Mouse (Mus musculus): Measurements from ENCODE around the gene Dhx37. TPM values are rescaled to one million over a fixed set of nuclear protein-coding genes. Genes with fewer than 3 reads are reported as not detected.
A peak's percentile ranks its signal among the peaks of the same experiment; 100 is the strongest.

The Dhx37 gene
- polyA plus RNA-seq (2016; fragmentation: Nextera tagmentation; extraction: Ambion mirVana) = 16.5 and 17.1 TPM in 2 replicates

- H3K4me2 ChIP-seq = peak within 1 kb of the TSS; percentile 86
- H3K27ac ChIP-seq = peak within 1 kb of the TSS; percentile 47; the same call in 1 of the 2 replicates
- peak; percentile 98 for ATAC-seq (ENCODE audit: low FRiP score)
- peak within 1 kb of the TSS; percentile 82 for H3K9ac ChIP-seq
- under 1% methylated on average over 46 of the region's 46 CpGs for whole genome bisulfite sequencing
- H3K27me3 ChIP-seq = 0 out of 2 replicates have a peak, but pooled peaks cover 3% of the 10 kb centered on the region
- peaks cover 31% of the 10 kb centered on the region for H3K36me3 ChIP-seq (replicated peaks)
- peak within 1 kb of the TSS; percentile 77 for H3K4me3 ChIP-seq (replicated peaks)
- H3K9me3 ChIP-seq = no peaks in the 10 kb centered on the region
- H3K4me1 ChIP-seq = peaks cover 12% of the 10 kb centered on the region
Observed at GRCm38 (mm10) chr5:125433793-125434337, at the start of gene Dhx37. Gene Dhx37, minus strand, starts transcription at chr5:125434121.

GRCm38 (mm10) chr5:125482474-125482873 lies 48.6 kb upstream of the Dhx37 start:
- 92% methylated on average over 7 of the region's 7 CpGs for WGBS
- Histone ChIP-seq H3K4me1 (peaks cover 25% of the 10 kb centered on the region), H3K9ac (no peak overlapping the region), H3K27ac (no peak overlapping the region), H3K9me3 (no peaks in the 10 kb centered on the region), H3K36me3 (replicated peaks) (peaks cover 44% of the 10 kb centered on the region), H3K27me3 (no peaks in the 10 kb centered on the region), H3K4me2 (no peak overlapping the region), H3K4me3 (replicated peaks) (no peak overlapping the region)
- no peak for ATAC-seq (ENCODE audit: low FRiP score)

- WGBS = 83% methylated on average over 11 of the region's 11 CpGs
- Histone ChIP-seq H3K36me3 (replicated peaks) (peaks cover 33% of the 10 kb centered on the region), H3K9ac (no peak overlapping the region), H3K4me3 (replicated peaks) (no peak overlapping the region), H3K4me1 (peaks cover 37% of the 10 kb centered on the region), H3K9me3 (no peaks in the 10 kb centered on the region), H3K27ac (no peak overlapping the region), H3K4me2 (no peak overlapping the region), H3K27me3 (no peaks in the 10 kb centered on the region)
- ATAC-seq (ENCODE audit: low FRiP score) = no peak
Observed at GRCm38 (mm10) chr5:125480434-125481231, 46.7 kb upstream of the Dhx37 start.

GRCm38 (mm10) chr5:125479376-125479775 lies 45.5 kb upstream of the Dhx37 start:
- peaks cover 21% of the 10 kb centered on the region for H3K36me3 ChIP-seq (replicated peaks)
- H3K4me3 ChIP-seq (replicated peaks) = no peak overlapping the region
- 94% methylated on average over 3 of the region's 3 CpGs for WGBS
- H3K9me3 ChIP-seq = no peaks in the 10 kb centered on the region
- H3K27ac ChIP-seq = no peak overlapping the region
- ATAC-seq (ENCODE audit: low FRiP score) = no peak
- H3K4me1 ChIP-seq = peaks cover 40% of the 10 kb centered on the region
- H3K4me2 ChIP-seq = no peak overlapping the region
- no peaks in the 10 kb centered on the region for H3K27me3 ChIP-seq
- no peak overlapping the region for H3K9ac ChIP-seq

- no peak overlapping the region for H3K27ac ChIP-seq
- peaks cover 13% of the 10 kb centered on the region for H3K36me3 ChIP-seq (replicated peaks)
- H3K9me3 ChIP-seq = no peaks in the 10 kb centered on the region
- H3K4me1 ChIP-seq = peaks cover 40% of the 10 kb centered on the region
- 95% methylated on average over 7 of the region's 7 CpGs for WGBS
- H3K4me3 ChIP-seq (replicated peaks) = no peak overlapping the region
- no peaks in the 10 kb centered on the region for H3K27me3 ChIP-seq
- H3K9ac ChIP-seq = no peak overlapping the region
- H3K4me2 ChIP-seq = peak overlapping the region; percentile 91; the same call in 1 of the 2 replicates
- no peak for ATAC-seq (ENCODE audit: low FRiP score)
Observed at GRCm38 (mm10) chr5:125478037-125478436, 44.1 kb upstream of the Dhx37 start.

- Histone ChIP-seq H3K27ac (no peak overlapping the region), H3K4me1 (peaks cover 40% of the 10 kb centered on the region)
- no peak for ATAC-seq (ENCODE audit: low FRiP score)
Observed at GRCm38 (mm10) chr5:125477533-125477932, 43.6 kb upstream of the Dhx37 start.

GRCm38 (mm10) chr5:125476799-125477198 lies 42.9 kb upstream of the Dhx37 start:
- H3K36me3 ChIP-seq (replicated peaks) = peaks cover 6% of the 10 kb centered on the region; the same call in 1 of the 2 replicates
- peak overlapping the region; percentile 83 for H3K4me3 ChIP-seq (replicated peaks)
- H3K9me3 ChIP-seq = no peaks in the 10 kb centered on the region
- 63% methylated on average over 7 of the region's 7 CpGs for WGBS
- H3K4me1 ChIP-seq = peaks cover 40% of the 10 kb centered on the region
- ATAC-seq (ENCODE audit: low FRiP score) = no peak
- H3K9ac ChIP-seq = peak overlapping the region; percentile 80
- no peak overlapping the region for H3K27ac ChIP-seq
- H3K4me2 ChIP-seq = peak overlapping the region; percentile 91
- no peaks in the 10 kb centered on the region for H3K27me3 ChIP-seq

More at GRCm38 (mm10) chr5:125477533-125477932, 43.6 kb upstream of the Dhx37 start:
- WGBS = 65% methylated on average over 7 of the region's 7 CpGs
- no peaks in the 10 kb centered on the region for H3K9me3 ChIP-seq
- peak overlapping the region; percentile 91 for H3K4me2 ChIP-seq
- H3K4me3 ChIP-seq (replicated peaks) = peak overlapping the region; percentile 83; the same call in 1 of the 2 replicates
- H3K36me3 ChIP-seq (replicated peaks) = peaks cover 8% of the 10 kb centered on the region
- H3K9ac ChIP-seq = no peak overlapping the region
- H3K27me3 ChIP-seq = no peaks in the 10 kb centered on the region

- 15% methylated on average over 5 of the region's 5 CpGs for WGBS
Observed at GRCm38 (mm10) chr5:125476286-125476625, 42.3 kb upstream of the Dhx37 start.

GRCm38 (mm10) chr5:125475601-125476285 lies 41.8 kb upstream of the Dhx37 start, which contains the start of gene Aacs:
Gene Aacs, plus strand, starts transcription at chr5:125475814.
- peak within 1 kb of the TSS; percentile 83 for H3K4me3 ChIP-seq (replicated peaks)
- H3K36me3 ChIP-seq (replicated peaks) = peaks cover 6% of the 10 kb centered on the region; the same call in 1 of the 2 replicates
- H3K4me2 ChIP-seq = peak within 1 kb of the TSS; percentile 91
- no peaks in the 10 kb centered on the region for H3K9me3 ChIP-seq
- peak within 1 kb of the TSS; percentile 80 for H3K9ac ChIP-seq
- WGBS = under 1% methylated on average over 60 of the region's 60 CpGs
- peak; percentile 92 for ATAC-seq (ENCODE audit: low FRiP score)
- H3K27me3 ChIP-seq = no peaks in the 10 kb centered on the region
- peaks cover 38% of the 10 kb centered on the region for H3K4me1 ChIP-seq
- H3K27ac ChIP-seq = peak within 1 kb of the TSS; percentile 78

More at GRCm38 (mm10) chr5:125476286-125476625, 42.3 kb upstream of the Dhx37 start:
- H3K27ac ChIP-seq = peak overlapping the region; percentile 78; the same call in 1 of the 2 replicates
- H3K36me3 ChIP-seq (replicated peaks) = peaks cover 6% of the 10 kb centered on the region; the same call in 1 of the 2 replicates
- peak overlapping the region; percentile 91 for H3K4me2 ChIP-seq
- no peaks in the 10 kb centered on the region for H3K9me3 ChIP-seq
- H3K4me1 ChIP-seq = peaks cover 40% of the 10 kb centered on the region
- peak overlapping the region; percentile 83 for H3K4me3 ChIP-seq (replicated peaks)
- ATAC-seq (ENCODE audit: low FRiP score) = peak; percentile 27; the same call in 1 of the 2 replicates
- no peaks in the 10 kb centered on the region for H3K27me3 ChIP-seq
- H3K9ac ChIP-seq = peak overlapping the region; percentile 80

- Histone ChIP-seq H3K9ac (peak overlapping the region; percentile 80), H3K4me2 (peak overlapping the region; percentile 91), H3K27ac (no peak overlapping the region), H3K27me3 (no peaks in the 10 kb centered on the region), H3K9me3 (no peaks in the 10 kb centered on the region), H3K4me1 (peaks cover 33% of the 10 kb centered on the region), H3K4me3 (replicated peaks) (peak overlapping the region; percentile 83), H3K36me3 (replicated peaks) (peaks cover 6% of the 10 kb centered on the region; the same call in 1 of the 2 replicates)
- ATAC-seq (ENCODE audit: low FRiP score) = no peak; the same call in 1 of the 2 replicates
- WGBS = 61% methylated on average over 12 of the region's 12 CpGs
Observed at GRCm38 (mm10) chr5:125475030-125475429, 41.1 kb upstream of the Dhx37 start.

GRCm38 (mm10) chr5:125472796-125473475 lies 39.0 kb upstream of the Dhx37 start:
- no peaks in the 10 kb centered on the region for H3K9me3 ChIP-seq
- peak overlapping the region; percentile 4; the same call in 1 of the 2 replicates for H3K9ac ChIP-seq
- H3K4me2 ChIP-seq = no peak overlapping the region
- no peak overlapping the region for H3K4me3 ChIP-seq (replicated peaks)
- H3K4me1 ChIP-seq = peaks cover 24% of the 10 kb centered on the region
- no peaks in the 10 kb centered on the region for H3K36me3 ChIP-seq (replicated peaks)
- ATAC-seq (ENCODE audit: low FRiP score) = no peak
- no peaks in the 10 kb centered on the region for H3K27me3 ChIP-seq
- 85% methylated on average over 9 of the region's 9 CpGs for WGBS
- no peak overlapping the region for H3K27ac ChIP-seq

All from forebrain, embryonic 12.5 days (tissue).